Mouse (Mus musculus): ENCODE measurements at regions not wholly inside any gene's neighbourhood (a gene's known extent, or its start where the extent isn't known, plus 50 kb on each side); places are given as distances from the start of the nearest gene placed in this dataset.
"Not testable (repeated sequence)": the region's sequence is repeated elsewhere in the genome, so short reads cannot be mapped to it uniquely, and the experiment has no call there.

- DNase-seq (ENCODE audit: extremely low spot score in 1 of 2, low spot score in 1 of 2): no peak
Measured at GRCm38 (mm10) chr4:93583670-93584303, 248.5 kb upstream of the Tusc1 start.

- no peak for DNase-seq (ENCODE audit: extremely low spot score in 1 of 2, low spot score in 1 of 2)
Measured at GRCm38 (mm10) chr4:93579343-93579742, 244.0 kb upstream of the Tusc1 start.

DNA sequence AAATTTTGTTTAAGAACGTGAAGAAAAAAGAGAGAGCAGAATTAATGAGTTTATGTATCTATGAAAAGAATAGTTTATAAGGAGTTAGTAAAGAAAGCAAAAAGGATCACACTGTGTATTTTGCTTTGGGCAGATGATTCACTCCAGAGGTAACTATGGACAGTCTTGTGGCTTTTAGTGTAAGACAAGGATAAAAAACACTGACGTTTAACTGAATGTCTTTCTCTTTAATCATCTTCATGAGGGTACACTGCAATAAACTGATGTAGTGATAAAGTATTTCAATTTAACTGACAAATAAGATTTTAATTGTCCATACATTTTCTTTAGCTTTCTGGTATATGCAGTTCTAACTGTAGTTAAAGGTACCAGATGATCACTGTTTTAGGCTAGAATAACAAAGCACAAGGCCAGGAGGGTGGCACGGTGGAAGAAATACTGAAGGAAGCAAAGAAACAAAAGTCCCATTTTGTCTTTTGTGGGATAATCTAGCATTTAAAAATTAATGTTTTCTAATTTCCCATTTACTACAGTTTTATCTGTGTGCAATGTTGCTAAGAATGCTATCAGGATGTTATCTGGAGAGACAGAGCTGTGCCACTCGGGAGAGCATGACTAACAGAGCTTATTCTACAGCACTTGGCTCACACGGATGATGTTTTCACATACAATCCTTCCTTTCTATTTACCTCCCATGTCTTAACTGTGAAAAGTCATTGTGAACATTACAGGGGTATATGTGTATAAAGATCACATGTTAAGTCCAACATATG lies 232.4 kb upstream of the Tusc1 start:
- DNase-seq (ENCODE audit: extremely low spot score in 1 of 2, low spot score in 1 of 2): no peak

DNA sequence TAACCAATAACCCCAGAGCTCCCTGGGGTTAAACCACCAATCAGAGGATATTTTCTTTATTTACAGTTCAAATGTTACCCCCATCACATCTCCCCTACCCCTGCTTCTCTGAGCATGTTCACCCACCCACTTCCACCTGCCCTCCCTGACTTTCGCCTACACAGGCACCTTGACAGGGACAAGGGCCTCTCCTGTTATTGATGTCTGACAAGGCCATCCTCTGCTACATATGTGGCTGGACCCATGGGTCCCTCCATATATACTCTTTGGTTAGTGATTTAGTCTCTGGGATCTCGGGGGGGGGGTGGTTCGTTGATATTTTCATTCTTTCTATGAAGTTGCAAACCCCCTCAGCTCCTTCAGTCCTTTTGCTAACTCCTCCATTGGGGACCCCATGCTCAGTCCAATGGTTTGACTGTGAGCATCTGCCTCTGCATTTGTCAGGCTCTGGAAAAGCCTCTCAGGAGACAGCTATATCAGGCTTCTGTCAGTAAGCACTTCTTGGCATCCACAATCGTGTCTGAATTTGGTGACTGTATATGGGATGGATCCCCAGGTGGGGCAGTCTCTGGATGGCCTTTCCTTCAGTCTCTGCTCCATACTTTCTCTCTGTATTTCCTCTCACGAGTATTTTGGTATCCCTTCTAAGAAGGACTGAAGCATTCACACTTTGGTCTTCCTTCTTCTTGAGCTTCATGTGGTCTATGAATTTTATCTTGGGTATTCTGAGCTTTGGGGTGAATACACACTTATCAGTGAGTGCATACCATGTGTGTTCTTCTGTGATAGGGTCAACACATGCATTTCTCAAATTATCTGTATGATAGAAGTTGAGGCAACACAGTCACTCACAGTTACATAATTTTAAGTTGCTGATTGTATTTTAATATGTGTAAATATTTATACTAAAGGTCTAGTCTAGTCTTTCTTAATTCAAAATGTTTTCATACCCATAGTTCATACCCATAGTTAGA lies 220.8 kb upstream of the Tusc1 start:
- no peak for DNase-seq (ENCODE audit: extremely low spot score in 1 of 2, low spot score in 1 of 2)

DNA sequence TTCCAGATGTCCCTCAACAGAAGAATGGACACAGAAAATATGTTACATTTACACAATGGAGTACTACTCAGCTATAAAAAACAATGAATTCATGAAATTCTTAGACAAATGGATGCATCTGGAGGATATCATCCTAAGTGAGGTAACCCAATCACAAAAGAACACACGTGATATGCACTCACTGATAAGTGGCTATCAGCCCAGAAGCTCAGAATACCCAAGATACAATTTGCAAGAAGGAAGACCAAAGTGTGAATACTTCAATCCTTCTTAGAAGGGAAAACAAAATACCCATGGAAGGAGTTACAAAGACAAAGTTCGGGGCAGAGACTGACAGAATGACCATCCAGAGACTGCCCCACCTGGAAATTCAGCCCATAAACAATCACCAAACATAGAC lies 219.9 kb upstream of the Tusc1 start:
- DNase-seq (ENCODE audit: extremely low spot score in 1 of 2, low spot score in 1 of 2): not testable (repeated sequence)

GRCm38 (mm10) chr4:93552489-93553160 lies 217.3 kb upstream of the Tusc1 start:
- DNase-seq (ENCODE audit: extremely low spot score in 1 of 2, low spot score in 1 of 2): no peak

DNA sequence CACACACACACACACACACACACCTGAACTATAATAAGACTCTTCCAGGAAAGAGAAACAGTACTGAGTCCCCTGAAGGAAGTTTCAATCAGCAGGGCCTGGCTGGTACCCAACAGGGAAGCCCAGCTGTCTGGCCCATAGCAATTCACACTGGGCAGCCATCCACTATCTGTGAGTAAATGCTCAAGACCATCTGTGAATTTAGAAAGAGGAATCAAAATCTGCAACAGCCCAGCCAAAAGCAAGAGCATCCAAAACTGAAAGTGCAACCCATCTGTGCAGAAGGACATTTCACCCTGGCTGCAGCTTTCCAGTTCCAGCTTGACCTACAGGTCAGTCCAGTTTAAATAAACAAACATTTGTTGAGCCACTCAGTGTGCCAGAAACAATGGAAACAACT lies 215.8 kb upstream of the Tusc1 start:
- peak; percentile 16 to 42 for DNase-seq (ENCODE audit: extremely low spot score in 1 of 2, low spot score in 1 of 2)

GRCm38 (mm10) chr4:93540588-93540987 lies 205.3 kb upstream of the Tusc1 start:
- DNase-seq (ENCODE audit: extremely low spot score in 1 of 2, low spot score in 1 of 2): no peak

DNA sequence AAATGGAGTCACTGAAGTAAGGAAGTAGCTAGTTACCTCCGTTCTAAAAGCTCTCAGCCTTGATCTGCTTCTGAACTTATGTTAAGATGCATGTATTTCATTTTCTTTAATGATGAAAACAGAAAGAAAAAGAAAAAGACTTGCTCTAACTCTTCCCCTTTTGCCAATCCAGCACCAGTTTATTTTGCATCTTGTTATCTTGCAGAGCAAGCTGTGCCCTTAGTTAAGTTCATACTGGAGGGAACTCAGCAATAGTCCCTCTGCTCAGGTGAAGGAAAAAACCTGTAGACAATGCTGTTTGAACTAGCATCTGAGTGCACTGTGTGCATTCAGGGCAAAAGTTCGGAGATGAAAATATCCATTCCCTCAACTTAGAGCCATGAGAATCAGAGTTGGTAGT lies 192.1 kb upstream of the Tusc1 start:
- DNase-seq (ENCODE audit: extremely low spot score in 1 of 2, low spot score in 1 of 2): no peak

DNA sequence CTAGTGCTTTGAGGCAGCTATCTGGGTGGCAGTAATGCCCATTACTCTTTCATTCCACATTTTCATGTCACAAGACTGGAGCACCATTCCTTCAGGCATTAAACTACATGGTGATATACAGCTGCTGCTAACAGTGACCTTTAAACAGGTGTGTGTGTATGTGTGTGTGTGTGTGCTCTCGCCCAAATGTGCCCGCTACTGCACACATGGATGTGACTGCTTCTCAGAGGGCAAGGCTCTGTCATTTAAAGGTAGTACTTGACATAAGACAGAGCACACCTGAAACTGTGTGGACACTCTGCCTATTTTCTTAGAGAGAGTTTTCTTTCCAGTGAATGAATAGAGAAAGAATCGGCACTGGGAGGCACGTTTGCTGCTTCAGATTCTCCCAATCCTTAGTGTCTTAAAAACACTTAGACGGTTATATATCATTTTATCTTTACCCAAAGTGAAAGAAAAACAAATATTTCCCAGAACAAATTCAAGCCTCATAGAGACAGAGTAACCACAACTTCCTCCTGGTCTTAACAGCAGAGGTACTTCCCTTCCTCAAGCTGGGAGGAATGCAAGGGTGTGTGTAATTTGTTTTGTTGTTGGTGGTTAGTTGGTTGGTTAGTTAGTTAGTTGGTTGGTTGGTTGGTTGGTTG lies 185.3 kb upstream of the Tusc1 start:
- DNase-seq (ENCODE audit: extremely low spot score in 1 of 2, low spot score in 1 of 2): no peak

DNA sequence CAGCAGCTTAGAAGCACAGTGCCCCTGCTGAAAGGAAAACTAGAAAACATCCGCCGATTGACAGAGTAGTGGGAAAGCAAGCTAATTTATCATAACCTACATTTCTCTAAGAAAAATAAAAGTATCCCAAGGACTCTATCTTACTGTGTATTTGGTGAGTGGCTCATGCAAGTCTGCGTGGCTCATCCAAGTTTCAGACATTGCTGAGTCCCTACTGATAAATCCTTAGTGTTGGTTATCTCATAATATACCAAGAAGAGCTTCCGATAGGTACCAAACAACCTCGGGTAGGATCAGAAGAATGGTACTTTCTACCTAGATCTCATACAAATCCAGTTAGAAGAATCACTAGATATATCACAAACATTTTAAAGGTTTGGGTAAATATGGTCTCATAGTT lies 183.6 kb upstream of the Tusc1 start:
- DNase-seq (ENCODE audit: extremely low spot score in 1 of 2, low spot score in 1 of 2): no peak

DNA sequence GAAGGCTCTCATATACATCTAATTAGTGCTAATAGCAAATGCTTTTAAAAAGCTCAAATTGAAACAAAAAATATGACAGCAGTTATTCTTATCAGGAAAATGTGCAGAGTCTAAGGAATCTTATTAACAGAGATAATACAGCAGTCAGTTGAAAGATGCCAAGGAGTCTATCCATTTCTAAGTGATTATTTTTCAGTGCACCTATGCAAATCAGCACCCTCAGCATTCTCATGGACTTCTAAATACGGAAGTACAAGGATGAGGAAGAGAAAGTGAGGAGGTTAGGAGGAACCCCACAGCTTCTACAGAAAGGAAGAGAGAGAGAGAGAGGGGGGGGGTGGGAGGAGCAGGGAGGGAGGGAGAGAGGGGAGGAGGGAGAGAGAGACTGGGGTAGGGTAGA lies 175.5 kb upstream of the Tusc1 start:
- no peak for DNase-seq (ENCODE audit: extremely low spot score in 1 of 2, low spot score in 1 of 2)

DNA sequence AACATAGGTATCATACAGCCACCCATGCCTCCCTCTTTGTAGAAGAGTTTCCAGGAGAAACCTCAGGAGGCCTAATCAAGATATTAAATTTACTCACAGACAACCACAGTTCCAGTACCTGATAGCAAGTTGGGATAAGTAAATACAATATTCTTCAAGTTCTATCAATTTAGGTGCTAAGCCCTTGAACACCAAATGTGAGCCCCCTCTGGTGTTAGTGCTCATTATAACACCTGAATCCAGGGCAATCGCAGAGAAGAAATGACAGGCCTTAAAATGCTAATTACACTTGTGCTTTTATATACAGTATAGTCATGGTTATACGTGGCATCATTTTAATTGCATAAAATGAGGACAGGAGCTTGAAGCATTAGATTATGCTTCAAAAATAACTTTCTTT lies 161.6 kb upstream of the Tusc1 start:
- DNase-seq (ENCODE audit: extremely low spot score in 1 of 2, low spot score in 1 of 2): no peak

GRCm38 (mm10) chr4:93494319-93494718 lies 159.0 kb upstream of the Tusc1 start:
- DNase-seq (ENCODE audit: extremely low spot score in 1 of 2, low spot score in 1 of 2): no peak

GRCm38 (mm10) chr4:93493905-93494304 lies 158.6 kb upstream of the Tusc1 start:
- no peak for DNase-seq (ENCODE audit: extremely low spot score in 1 of 2, low spot score in 1 of 2)

GRCm38 (mm10) chr4:93493326-93493725 lies 158.0 kb upstream of the Tusc1 start:
- no peak for DNase-seq (ENCODE audit: extremely low spot score in 1 of 2, low spot score in 1 of 2)

GRCm38 (mm10) chr4:93488570-93488969 lies 153.3 kb upstream of the Tusc1 start:
- no peak for DNase-seq (ENCODE audit: extremely low spot score in 1 of 2, low spot score in 1 of 2)

- no peak for DNase-seq (ENCODE audit: extremely low spot score in 1 of 2, low spot score in 1 of 2)
Measured at GRCm38 (mm10) chr4:93486455-93486854, 151.1 kb upstream of the Tusc1 start.

- no peak for DNase-seq (ENCODE audit: extremely low spot score in 1 of 2, low spot score in 1 of 2)
Measured at GRCm38 (mm10) chr4:93481247-93481646, 145.9 kb upstream of the Tusc1 start.

DNA sequence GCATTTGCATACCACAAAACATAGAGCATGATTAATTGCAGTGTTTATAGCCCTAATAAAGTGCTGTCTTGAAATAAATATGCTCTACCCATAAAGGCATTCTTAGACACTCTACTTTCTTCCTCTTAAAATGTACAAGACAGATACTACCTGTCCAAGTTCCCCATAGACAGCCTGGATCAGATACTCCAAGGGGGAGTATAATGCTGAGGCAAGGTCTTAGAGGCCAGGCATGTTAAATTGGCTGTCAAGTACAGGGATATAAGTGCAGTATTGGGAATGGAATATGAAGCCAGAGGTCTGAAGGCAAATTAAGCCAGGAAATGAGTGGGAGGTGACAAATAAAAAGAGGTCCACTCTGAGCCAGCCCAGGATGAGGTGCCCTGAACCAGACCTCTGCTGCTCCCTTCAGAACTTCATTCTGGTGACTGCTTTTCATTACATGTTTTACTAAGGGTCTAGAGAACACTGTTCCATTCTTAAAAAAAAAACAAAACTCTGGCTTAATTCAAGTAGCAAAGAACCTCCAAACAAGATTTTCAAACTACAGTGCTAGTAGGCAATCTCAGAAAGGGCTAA lies 142.0 kb upstream of the Tusc1 start:
- no peak for DNase-seq (ENCODE audit: extremely low spot score in 1 of 2, low spot score in 1 of 2)
